Mouse (Mus musculus): ENCODE measurements at regions not wholly inside any gene's neighbourhood (a gene's known extent, or its start where the extent isn't known, plus 50 kb on each side); places are given as distances from the start of the nearest gene placed in this dataset.

DNA sequence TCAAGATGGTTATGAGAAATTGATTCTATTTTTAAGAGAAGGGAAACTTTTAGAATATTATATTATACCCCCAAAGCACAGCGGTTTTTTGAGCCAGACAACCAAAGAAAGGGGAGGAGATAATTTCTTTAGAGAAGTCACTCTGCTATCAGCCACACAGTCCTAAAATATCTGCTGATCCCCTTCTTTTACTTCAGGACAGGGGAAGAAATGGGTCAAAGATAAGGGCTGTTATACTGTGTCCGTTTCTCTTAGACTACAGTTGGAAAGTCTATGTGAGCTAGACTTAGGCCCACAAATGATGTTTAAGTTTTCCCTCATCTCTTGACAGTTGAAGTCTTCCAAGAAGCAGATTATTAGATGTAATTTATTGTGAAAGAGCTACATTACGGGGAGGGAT is 538.5 kb upstream of the Kif18a start:
- TF ChIP-seq CTCF (IDR thresholded peaks at IDR 0.05): no peak
- no peak for TF ChIP-seq POLR2A (IDR thresholded peaks at IDR 0.05; ENCODE audit: insufficient read depth, low read depth, low read length)

Data from heart, adult 2 months (tissue).